Mouse (Mus musculus) liver, postnatal 0 days (tissue): Measurements from ENCODE around the gene Ccdc6.

Source experiments
- CTCF ChIP-seq: sonication (generic); IDR thresholded peaks from 2 replicates; pipeline ENCODE4 v1.5.1; 2016; ENCODE audit warnings: antibody characterized with exemption, low read depth
- EP300 ChIP-seq: IDR thresholded peaks from 2 replicates; pipeline ENCODE4 v1.6.1; 2016; ENCODE audit warnings: antibody characterized with exemption, low read depth, mild to moderate bottlenecking

DNA sequence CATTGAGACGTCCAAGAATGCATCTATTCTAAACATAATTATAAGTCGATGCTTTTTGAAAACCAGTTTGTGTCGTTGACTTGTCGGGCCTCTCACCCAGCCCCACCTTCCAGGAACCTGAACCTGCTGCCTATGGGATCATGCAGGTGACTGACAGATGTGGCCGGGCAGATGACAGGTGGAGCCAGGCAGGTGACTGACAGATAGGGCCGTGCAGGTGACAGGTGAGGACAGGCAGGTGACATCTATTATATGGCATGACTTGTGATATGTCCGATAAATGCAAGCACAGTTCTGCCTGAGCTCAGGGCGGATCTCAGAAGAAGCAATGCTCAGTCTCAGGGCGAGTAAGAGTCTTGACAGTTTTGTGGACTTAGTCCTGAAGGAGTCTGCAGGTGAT is 114.4 kb downstream of the Ccdc6 start:
- TF ChIP-seq CTCF (no peak), EP300 (no peak)
